Mouse (Mus musculus) right cerebral cortex, adult 18-20 months (tissue): ENCODE data around the gene Trim58.

Experiments
- DNase-seq: peaks from one replicate; pipeline ENCODE4 v3.0.0; 2022; ENCODE audit warnings: mixed read lengths

Trim58 gene

DNA sequence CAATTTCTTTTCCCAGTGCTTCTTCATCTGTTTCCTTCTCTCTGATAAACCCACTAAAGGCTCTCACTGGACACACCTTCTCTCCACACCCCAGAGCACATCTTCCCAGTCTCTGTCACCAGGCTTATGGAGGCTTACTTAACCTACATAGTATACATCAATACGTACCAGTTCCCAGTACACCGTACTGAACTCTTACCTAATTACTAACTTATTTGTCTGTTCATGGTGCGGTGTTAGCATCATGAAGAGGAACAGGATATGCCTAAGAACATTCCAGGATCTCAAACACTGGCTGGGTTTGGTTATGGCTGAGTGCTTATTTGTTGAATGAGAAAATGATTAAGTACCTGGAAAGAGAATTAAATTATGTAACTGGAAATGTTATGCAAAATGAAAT is 14.9 kb downstream of the Trim58 start:
- DNase-seq = no peak

DNA sequence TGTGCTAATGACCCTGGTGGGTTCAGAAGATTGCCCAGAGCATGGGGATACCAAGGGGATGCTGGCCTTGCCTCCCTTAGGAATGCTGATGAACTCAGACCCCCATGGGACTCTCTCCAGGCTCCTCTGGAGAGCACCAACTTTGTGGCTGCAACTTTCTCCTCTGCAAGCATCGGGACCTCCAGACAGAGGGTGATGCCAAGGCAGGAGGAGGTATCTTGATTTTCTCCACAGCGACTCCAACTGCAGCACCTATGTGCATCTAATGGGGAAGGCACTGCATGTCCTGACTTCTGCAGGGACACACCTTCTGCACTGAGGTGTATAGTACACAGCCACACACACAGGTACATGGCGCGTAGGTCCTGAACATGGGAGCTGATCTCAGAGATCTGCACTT is 18.3 kb downstream of the Trim58 start, which contains the start of gene Olfr322:
Gene Olfr322, plus strand, starts transcription at position 187 of the 400 bp plus-strand sequence.
- DNase-seq = no peak

DNA sequence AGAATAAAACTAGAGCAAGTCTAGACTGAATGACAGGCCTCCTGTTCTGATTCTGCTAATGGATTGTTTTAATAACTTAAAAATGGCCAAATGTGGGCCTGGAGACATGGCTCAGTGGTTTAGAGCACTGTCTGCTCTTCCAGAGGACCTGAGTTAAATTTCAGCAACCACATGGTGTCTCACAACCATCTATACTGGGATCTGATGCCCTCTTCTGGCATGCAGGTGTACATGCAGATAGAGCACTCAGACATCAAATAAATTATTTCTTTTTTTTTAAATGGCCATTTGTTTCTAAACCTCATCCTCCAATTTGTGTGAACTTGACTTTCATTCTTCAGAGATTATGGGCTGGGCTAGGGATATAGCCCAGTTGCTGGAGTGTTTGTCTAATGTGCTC is 29.0 kb downstream of the Trim58 start:
- no peak for DNase-seq

DNA sequence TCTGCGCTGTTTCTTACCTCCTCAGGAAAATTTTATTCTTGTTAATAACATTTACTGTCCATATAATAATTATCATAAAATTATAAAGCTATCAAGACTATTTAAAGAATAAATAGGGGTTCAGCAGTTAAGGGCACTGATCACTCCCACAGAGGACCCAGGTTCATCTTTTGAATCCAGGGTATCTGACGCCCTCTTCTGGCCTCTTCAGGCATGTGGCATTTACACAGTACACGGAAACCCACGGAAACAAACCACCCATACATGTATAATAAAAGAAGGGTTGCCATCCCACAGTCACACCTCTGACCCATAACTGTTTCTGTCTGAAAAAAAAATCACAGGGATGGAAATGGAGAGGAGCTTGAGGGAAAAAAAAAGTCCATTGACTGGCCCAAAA is 31.6 kb downstream of the Trim58 start:
- DNase-seq = no peak

DNA sequence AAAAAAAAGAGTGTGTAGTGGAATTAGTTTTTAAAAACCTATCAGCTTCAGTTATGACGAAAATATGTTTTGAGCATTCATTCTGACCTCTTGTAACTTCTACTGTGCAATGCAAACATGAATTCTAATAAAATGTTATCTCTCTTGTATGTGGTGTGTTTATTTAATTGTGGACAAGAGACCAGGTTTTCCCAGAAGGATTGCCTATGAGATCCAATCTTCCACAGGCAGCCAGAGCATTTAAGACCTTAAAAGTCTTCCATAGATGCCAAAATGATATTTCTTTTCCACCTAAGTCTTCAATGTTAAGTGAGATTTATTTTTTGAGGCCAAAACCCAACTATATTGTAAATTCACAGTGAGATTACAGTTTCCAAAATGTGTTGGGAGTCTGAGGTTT is 40.5 kb downstream of the Trim58 start, which contains the start of gene Olfr320:
Gene Olfr320, plus strand, starts transcription at position 301 of the 400 bp plus-strand sequence.
- DNase-seq = no peak

DNA sequence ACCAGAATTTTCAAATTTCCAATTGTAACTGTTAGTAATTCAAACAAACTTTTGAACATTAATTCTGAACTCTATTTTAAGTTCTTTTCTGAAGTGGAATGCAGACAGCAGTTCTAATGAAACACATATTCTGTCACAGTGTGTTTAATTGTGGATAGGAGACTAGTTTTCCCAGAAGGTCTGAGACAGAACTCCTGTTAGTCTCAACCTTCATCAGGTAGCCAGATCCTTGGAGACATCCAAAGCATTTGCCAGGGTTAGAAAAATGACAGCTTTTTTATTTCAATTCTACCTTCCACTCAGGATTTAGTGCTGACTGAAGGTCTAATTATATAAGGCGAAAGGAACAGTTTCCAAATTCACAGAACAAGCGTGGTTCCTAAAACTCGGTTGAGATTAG is 58.6 kb downstream of the Trim58 start, which contains the start of gene Olfr319:
Gene Olfr319, plus strand, starts transcription at position 301 of the 400 bp plus-strand sequence.
- DNase-seq = no peak
